Mouse (Mus musculus) thymus, postnatal 0 days (tissue): ENCODE results near the gene Kif28. TPM values are rescaled to one million over a fixed set of nuclear protein-coding genes. Genes with fewer than 3 reads are reported as not detected.
"Not testable (repeated sequence)": the region's sequence is repeated elsewhere in the genome, so short reads cannot be mapped to it uniquely, and the experiment has no call there.

Source experiments
- DNase-seq: peaks from one replicate; pipeline ENCODE4 v3.0.0-alpha.2; 2015; ENCODE audit warnings: low spot score
- polyA plus RNA-seq: library from polyadenylated mRNA; unstranded; fragments of >200 nt; fragmentation: Nextera tagmentation; extraction: Ambion mirVana; gene quantifications from 2 replicates; pipeline ENCODE4 v1.2.1, GENCODE M21; 2015

The Kif28 gene
- polyA plus RNA-seq, 1 experiment from 2014 or later: not detected

DNA sequence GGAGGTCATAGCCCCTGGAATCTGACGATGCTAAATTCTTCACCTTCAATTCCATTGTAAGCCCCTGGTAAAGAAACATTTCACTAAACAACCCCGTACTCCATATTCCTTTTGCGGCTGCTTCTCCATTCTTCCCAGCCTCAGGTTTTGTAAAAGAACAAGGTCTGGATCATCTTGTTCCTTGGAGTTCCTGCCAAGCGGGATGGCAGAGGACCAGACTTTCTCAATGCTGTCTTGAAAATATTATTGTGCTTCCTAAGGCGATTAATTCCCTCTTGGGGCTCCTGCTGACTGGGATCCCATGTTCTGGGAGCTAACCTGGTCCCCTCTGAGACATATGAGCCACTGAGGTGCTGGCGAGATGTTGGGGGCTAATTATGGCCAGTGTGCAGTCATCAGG lies 39.9 kb downstream of the Kif28 start:
- DNase-seq: no peak

DNA sequence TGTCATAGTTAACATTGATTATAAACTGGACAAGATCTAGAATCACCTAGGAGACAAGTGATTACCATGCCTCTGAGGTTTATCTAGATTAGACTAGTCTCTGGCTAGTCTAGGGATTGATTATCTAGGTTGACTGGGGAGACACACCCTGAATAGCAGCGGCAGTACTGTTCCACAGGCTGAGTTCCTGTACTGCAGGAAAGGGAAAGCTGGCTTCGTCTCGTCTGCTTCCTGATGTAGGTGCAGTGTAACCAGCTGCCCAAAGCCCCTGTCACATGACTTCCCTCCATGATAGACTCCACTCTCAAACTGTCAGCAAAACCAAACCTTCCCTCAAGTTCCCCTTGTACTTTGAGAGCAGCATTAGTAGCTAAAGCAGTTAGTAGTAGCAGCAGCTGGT lies 40.9 kb downstream of the Kif28 start:
- DNase-seq: peak; percentile 10

DNA sequence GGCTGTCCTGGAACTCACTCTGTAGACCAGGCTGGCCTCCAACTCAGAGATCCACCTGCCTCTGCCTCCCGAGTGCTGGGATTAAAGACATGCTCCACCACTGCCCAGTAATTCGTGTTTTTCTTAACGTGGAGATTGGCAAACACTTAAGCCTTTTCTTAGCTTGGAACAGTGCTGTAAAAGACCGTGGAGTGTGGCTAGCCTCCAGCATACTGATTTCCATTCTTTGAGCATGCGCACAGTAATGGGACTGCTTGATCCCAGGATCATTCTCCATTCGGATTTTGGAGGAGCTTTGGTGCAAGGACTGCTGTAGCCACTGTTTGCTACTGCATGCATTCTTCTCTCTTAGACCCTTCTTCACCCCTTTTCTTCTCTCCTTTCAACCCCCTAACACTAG lies 55.6 kb downstream of the Kif28 start:
- no peak for DNase-seq

DNA sequence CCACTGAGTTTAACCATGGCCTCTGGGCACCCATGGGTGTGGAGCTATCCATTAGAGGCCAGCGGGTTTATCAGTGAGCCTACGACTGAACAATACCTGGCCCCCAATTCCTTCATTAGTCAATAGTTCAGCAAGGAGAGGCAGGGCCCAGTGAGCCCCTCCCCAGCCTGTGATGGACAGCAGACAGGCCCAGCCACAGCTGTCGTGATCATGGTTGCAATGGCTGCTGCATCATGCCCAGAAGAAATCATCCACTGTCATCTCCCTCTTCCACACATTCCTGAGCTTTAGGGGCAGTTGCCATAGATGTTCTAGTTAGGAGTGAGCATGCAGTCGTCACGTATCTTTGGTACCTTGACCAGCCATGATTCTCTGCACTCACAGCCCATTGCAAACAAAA lies 56.2 kb downstream of the Kif28 start:
- no peak for DNase-seq

DNA sequence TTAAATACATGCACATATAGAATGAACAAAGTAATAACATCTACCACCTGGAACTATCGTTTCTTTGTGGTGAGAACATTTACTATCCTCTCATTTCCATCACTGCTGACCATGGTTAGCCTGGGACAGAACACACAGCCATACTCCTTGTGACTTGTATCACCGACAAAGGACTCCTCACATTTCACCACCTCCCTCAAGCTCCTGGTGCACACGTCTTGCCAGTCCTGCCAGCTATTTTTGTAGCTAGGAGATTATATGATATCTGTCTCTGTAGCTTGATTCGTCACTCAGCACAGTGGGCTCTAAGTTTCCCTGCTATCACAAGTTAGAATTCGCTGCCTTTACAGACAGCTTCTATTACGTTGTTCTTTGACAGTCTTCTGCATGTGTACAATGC lies 56.7 kb downstream of the Kif28 start:
- no peak for DNase-seq

DNA sequence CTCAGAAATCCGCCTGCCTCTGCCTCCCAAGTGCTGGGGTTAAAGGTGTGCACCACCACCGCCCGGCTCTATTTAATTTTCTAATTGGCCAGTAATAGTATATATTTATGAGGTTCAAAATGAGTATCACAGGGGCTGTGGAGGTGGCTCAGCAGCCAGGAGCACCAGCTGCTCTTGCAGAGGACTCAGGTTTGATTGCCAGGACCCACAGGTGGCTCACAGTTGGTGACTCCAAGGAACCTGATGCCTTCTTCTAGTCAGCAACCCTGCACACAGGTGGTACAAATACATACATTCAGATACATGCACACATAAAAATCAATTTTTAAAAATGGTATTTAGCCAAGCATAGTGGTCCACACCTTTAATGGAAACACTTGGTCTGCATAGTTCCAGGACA lies 57.1 kb downstream of the Kif28 start:
- no peak for DNase-seq

DNA sequence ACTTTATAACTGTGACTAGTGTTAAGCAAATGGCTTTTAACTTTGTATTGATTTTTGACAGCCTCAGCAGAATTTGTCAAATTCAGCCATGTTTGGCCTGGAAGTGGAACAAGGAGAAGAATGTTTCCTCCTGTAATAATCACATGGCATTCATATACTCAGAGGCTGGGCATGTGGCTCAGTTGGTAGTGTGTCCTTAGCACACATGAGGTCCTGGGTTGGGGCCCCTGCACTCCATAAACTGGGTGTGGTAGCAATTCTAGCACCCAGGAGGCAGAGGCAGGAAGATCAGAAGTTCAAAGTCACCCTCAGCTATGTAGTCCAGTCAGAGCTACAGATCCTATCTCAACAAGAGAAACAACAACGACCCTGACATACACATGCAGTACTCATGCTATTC lies 57.8 kb downstream of the Kif28 start:
- no peak for DNase-seq

DNA sequence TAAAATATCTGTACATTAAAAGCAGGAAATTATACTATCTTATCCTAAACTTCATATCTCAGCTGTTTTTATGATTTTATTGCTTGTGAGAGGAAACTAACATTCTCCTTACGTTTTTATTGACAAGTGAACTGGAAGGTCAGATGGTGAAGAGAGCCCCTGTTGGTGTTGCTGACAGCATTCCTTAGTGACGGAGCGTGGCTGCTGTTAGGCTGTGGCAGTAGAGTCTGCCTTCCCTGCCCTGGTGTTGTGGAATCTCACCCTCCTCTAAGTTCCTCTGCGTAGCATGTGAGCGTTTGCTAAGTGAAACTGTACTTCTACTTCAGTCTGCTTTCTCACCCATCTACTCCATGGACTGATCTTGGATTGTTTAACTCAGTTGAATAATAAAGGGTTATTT lies 58.3 kb downstream of the Kif28 start:
- DNase-seq: no peak

DNA sequence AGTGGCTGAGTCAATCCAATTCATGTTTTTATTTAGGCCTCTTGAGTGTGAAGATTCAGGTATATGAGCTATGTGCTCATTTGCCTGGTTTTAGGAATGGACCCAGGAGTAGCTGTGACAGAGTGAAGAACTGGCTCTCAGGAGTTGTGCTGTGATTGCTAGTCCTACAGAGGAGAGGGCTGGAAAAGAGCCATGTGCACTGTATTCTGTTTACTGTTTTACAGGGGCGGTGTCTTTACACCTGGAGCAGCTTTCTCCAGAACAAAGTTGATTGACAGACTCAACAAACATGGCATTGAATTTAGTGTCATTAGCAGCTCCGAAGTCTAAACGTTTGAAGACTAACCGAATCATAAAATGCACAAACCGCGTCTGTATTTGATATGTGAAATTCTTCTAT lies 58.7 kb downstream of the Kif28 start:
- no peak for DNase-seq

DNA sequence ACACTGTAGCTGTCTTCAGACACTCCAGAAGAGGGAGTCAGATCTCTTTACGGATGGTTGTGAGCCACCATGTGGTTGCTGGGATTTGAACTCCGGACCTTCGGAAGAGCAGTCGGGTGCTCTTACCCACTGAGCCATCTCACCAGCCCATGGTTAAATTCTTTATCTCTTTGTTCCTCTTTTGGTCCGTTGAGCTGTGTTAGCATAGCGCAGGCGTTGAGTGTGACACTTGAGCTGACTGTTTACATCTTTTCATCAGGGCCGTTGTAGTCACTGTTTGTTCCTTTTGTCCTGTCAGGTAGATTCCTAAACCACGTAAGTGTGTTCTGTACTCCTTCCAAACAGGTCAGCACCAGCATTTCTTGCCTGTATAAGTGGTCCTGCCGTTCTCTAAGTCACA lies 62.3 kb downstream of the Kif28 start:
- DNase-seq: not testable (repeated sequence)

DNA sequence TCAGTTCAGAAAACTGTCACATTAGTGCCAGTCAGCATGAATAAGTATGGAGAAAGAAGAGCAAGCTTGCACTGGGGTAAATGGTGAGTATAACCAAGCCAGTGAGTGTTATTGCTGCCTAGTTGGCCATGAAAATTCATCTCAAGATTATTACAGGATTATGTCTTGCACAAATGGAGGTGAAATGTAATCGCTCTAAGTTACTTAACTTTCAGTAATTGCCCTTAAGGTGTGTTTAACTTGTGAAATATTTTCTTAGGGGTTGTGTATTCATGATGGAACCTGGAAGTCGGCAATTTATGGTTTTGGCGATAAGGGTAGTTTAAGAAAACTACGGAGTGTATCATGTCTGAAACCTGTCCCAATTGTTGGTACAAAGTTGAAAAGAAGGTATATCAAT lies 65.7 kb downstream of the Kif28 start:
- DNase-seq: no peak

DNA sequence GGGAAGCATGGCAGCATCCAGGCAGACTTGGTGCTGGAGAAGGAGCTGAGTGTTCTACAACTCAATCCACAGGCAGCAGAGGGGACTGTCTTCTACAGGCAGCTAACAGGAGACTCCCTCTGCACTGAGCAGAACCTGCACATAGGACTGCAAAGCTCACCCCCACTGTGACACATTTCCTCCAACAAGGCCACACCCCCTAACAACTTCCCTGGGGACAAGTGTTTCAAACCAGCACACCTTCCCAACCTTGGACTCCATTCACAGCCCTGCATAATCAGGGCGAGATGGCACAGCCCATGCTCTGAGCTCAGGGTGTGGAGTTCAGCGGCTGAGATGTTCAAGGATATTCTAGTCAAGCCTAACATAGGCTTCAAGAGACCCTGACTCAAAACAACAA lies 68.0 kb downstream of the Kif28 start:
- DNase-seq: no peak

DNA sequence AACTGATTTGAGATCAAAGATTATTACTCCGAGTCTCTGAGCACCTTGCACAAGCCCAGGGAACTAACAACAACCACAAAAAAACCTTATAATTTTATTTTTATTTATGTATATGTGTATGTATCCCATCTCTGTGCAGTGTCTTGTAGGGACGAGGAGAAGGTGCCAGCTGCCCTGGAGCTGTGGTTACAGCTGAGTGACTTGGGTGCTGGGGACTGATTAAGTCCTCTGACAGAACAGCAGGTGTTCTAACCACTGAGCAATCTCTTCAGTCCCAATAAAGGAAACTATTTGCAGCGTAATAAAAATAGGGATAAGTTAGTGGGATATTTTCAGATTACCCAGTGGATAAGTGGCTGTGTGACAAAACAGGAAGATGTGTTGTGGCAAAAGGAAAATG lies 70.7 kb downstream of the Kif28 start:
- no peak for DNase-seq

DNA sequence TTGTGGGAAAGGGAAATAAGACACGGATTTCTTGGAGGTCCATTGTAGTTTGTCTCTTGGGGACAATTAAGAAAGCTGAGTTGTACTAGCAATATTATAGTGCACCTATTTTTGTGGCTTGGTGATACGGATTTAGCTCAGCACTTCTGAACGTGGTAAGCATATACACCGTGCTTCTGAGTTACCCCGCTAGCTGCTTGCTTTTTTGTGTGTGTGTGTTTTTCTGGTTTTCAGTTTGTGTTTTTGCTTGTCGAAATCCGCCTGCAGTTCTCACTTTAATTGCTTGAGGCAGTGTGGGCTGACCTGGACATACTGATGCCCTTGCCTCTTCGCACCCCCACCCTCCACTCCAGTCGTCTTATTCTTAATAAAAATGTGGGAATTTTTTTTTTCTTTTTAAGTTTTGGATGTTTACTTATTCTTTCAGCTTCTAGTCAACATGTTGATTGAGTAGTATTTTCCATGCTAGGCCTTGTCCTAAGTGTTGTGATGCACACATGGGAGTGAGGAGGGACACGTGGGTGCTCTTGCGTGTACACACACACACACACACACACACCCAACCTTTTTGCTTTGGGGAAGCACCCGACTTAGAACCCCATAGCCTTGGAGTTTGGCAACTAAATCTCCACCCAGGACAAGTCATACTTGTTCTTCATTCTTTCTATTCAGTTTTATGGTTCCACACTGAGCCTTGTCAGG lies 76.1 kb downstream of the Kif28 start:
- DNase-seq: no peak

DNA sequence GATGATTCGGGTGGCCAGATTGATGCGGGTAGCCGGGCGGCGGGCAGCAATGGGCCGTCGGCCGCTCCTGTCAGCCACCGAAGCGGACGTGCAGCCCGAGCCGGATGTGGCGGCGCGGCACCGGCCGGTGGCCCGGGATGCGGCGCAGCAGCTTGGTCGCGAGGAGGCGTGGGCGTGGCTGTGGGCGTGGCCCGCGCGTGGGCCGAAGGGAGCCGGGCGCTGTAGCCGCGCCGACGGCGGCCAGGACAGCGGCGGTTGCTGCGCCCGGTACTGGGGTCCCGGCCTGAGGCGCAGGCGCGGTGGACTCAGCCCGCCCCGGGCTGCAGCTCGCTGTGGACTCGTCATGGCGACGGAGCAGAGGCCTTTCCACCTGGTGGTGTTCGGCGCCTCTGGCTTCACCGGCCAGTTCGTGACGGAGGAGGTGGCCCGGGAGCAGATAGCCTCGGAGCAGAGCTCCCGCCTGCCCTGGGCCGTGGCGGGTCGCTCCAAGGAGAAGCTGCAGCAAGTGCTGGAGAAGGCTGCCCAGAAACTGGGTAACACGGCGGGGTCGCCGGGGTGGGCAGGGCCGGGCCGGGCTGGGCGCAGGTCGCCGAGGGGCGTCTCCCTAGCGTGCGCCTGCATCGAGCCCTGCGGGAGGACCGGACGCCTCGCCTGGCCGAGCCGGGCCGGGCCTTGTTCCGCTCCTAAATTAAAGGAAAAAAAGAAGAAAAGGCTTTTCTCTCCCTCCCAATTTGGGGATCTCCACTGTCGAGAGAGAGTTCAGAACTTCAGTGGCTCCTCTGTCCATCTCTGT lies 76.9 kb downstream of the Kif28 start, which contains the start of gene Sccpdh:
Sccpdh (plus strand) TSS at position 198 of the 793 bp plus-strand sequence.
- DNase-seq: peak; percentile 65

DNA sequence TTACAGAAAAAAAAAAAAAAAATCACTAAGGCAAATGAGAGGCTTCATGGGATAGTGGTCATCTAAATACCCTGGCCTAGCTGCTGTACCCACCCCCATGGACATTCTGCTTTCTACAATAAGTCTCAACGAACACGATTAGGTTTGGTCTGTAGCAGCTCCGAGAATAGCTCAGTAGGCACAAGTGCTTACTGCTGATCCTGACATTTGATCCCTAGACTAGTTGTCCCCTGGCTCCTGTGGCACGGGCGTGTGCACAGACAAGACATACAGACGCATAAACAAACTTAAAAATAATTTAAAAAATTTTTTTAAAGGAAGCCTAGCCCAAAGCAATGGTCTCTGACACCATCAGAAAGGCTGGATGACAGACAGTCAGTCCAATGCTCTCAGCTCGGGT lies 77.6 kb downstream of the Kif28 start:
- no peak for DNase-seq

DNA sequence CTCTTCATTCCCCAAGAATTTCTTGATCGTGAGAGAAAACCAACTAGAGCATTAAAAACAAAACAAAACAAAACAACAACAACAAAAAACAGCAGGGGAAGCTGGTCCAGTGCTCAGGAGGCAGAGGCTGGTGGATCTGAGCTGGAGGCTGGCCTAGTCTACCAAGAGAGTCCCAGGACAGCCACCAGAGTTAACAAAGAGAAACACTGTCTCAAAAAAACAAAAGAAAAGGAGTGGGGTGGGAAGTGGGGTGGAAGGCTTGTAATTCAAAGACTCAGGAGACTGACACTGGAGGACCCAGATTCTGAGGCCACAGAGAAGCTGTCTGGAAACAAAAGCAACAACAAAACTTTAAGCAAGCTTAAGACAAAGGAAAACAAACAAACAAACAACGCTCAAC lies 78.1 kb downstream of the Kif28 start:
- no peak for DNase-seq

DNA sequence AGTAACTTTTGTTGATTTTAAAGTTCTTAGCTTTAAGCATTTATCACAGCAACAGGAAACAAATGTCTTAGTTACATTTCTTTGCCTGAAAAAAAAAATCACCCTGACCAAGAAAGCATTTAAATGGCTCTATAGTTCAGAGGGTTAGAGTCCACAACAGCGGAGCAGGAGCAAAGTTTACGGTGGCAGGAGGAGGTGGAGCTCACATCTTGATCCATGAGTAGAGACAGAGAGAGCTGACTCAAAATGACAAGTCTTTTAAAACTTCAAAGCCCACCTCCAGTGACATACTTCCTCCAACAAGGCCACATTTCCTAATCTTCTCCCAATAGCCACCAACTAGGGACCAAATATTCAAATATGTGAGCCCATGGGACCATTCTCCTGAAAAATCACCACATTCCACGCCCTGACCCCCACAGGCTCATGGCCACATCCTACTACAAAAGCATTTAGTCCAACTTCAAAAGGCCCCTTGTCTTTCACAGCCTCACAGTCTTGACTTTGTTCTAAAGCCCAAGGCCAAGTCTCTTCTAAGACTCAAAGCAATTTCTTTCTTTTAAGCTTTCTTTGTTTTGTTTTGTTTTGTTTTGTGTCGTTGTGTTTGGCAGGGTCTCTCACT lies 80.7 kb downstream of the Kif28 start:
- DNase-seq: no peak

DNA sequence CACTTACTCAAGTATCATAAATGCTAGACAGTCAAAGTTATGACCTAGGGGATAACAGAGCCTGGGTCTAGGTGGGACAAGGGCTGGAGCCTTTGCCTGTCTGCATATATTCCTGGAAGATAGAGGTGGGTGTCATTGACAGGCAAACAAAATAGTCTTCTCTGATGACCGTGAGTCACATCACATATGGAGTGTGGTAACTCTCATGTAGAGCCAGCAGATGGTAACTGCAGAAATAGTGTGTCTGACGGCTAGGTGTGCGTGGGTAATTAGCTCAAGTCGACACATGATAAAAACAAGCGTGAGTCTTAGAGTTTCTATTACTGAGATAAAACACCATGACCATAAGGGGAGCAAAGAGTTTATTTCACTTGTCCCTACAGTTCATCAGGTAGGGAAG lies 82.0 kb downstream of the Kif28 start:
- DNase-seq: no peak

DNA sequence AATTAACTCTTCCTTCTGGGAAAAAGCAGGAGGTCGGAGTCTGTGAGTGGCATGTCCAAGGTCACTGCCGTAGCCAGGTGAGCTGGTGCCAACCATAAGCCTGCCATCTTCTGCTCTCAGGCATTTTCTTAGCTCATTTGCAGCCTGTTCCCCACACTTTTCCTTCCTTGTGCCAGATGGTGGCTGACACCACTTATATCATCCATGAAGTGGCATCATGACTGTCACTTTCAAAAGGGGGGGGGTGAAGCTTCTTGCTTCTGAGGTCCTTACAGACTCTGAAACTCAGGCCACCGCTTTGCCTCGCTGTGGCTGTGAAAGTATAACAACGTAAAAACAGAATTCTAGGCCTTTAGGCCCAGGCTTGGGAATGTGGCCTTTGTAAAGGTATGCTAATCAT lies 93.8 kb downstream of the Kif28 start:
- DNase-seq: no peak

DNA sequence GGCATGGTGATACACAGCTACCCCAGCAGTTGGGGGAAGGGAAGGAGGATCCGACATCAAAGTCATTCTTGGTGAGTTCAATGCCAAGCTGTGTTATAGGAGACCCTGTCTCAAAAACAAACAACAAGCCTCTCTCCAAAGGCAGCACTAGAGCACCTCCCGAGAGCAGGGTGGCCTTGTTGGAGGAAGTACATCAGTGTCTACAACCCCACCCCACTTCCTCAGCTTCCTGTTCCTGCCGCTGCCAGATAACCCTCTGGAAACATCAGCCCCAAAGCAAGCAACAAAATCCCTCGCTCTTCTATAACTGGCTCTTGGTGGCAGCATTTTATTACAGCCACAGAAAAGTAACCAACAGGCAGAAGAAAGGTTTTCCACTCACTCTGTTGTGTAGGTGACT lies 94.8 kb downstream of the Kif28 start:
- DNase-seq: no peak

DNA sequence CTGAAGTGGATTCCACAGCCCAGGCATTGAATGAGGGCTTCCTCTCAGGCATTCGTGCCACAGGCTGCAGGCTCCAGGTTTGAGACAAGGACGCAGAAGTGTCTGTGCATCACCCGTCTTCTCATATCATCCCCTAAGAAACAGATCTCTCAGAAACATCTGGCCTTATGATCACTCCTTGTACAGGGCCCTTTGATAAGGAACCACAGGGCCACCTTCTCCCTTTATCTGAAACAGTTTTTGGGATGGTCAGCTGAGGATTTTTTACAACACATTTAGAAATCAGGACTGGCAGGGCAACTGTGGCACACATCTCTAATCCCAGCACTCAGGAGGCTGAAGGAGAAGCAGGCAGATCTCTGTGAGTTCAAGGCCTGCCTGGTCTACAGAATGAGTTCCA lies 95.7 kb downstream of the Kif28 start:
- no peak for DNase-seq

DNA sequence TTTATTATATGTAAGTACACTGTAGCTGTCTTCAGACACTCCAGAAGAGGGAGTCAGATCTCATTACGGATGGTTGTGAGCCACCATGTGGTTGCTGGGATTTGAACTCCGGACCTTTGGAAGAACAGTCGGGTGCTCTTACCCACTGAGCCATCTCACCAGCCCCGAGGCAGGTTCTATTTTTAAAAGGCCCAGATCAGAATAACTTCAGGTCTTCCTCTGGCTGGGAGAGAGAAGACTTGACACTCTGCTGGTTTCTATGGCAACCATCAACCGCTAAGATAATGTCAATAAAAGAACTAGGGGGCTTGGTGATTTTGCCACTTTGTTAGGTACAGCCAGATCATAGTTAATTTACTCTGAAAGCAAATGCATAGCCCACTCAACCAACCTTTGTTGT lies 96.4 kb downstream of the Kif28 start:
- DNase-seq: not testable (repeated sequence)
